8 mouse cellular contexts compared by ENCODE assay signal in the genomic region with DNA sequence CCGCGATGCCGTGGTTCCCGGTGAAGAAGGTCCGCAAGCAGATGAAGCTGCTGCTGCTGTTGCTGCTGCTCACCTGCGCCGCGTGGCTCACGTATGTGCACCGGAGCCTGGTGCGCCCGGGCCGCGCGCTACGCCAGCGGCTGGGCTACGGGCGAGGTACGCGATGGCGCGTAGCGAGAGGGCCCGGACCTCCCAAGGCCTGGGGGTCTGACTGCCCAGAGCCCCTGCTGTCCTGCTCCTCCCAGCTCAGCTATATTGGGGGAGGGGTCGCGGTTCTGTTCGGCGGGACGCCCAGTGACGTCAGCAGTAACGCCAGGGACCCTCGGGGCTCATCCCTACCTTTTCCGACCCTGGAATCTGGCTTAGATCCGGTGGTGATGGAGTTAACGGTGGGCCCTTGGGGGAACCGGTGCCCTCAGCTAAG. TPM values are rescaled to one million over a fixed set of nuclear protein-coding genes. Genes with fewer than 3 reads are reported as not detected.
DNase-seq lines count a peak whose midpoint lies in the region; ATAC-seq lines count a peak whose summit lies in the region.

No protein-coding gene starts in this region.

- peak; percentile 64 for ATAC-seq in forebrain, embryonic 15.5 days (replicated peaks)

- WGBS in forebrain, embryonic 15.5 days: under 1% methylated on average over 37 of the region's 37 CpGs
- under 1% methylated on average over 37 of the region's 37 CpGs for WGBS in midbrain, embryonic 10.5 days

- H3K9ac ChIP-seq in forebrain, embryonic 15.5 days (replicated peaks): peak overlapping the region; percentile 100

- H3K27ac ChIP-seq in forebrain, embryonic 15.5 days (replicated peaks): peak overlapping the region; percentile 85
- peak overlapping the region; percentile 98 for H3K27ac ChIP-seq in midbrain, embryonic 10.5 days (replicated peaks)

- H3K4me2 ChIP-seq in forebrain, embryonic 15.5 days (replicated peaks): peak overlapping the region; percentile 86

- H3K9me3 ChIP-seq in forebrain, embryonic 15.5 days: no peaks in the 10 kb centered on the region
- no peaks in the 10 kb centered on the region for H3K9me3 ChIP-seq in midbrain, embryonic 10.5 days (replicated peaks)

- peak overlapping the region; percentile 98 for H3K4me3 ChIP-seq in forebrain, embryonic 15.5 days
- peak overlapping the region; percentile 91 for H3K4me3 ChIP-seq in midbrain, embryonic 10.5 days

- peak; percentile 25 to 53 for DNase-seq in kidney, postnatal 4 days
- no peak for DNase-seq in kidney, postnatal 14 days
- DNase-seq in cerebellum, adult 11-12 months: peak; percentile 71
- peak; percentile 65 for DNase-seq in midbrain, embryonic 10.5 days (ENCODE audit: low spot score)
- DNase-seq in adipocyte (ENCODE audit: low spot score): no peak
- DNase-seq in thymus, postnatal 25 days: no peak
- no peak for DNase-seq in ovary, postnatal 10 days (ENCODE audit: low spot score)

- no peaks in the 10 kb centered on the region for H3K27me3 ChIP-seq in forebrain, embryonic 15.5 days
- H3K27me3 ChIP-seq in midbrain, embryonic 10.5 days (ENCODE audit: low read depth, poor library complexity, severe bottlenecking): peaks cover 14% of the 10 kb centered on the region; the same call in 1 of the 2 replicates

- H3K4me1 ChIP-seq in forebrain, embryonic 15.5 days: peaks cover 28% of the 10 kb centered on the region
- H3K4me1 ChIP-seq in midbrain, embryonic 10.5 days: peaks cover 38% of the 10 kb centered on the region

- H3K36me3 ChIP-seq in forebrain, embryonic 15.5 days: peaks cover 26% of the 10 kb centered on the region
- peaks cover 58% of the 10 kb centered on the region for H3K36me3 ChIP-seq in midbrain, embryonic 10.5 days

RNA-seq across cellular contexts. Expression of a gene that starts 0.4 kb away (rescaled TPM):
- polyA plus RNA-seq in forebrain, embryonic 15.5 days (2015; fragmentation: Nextera tagmentation; extraction: Ambion mirVana): 47.3 and 50.0 TPM in 2 replicates
- polyA plus RNA-seq in midbrain, embryonic 10.5 days (2016; fragmentation: Nextera tagmentation; extraction: Ambion mirVana): 26.8 and 29.4 TPM in 2 replicates

RNA-seq across cellular contexts. Expression of a gene that starts 16.7 kb away (rescaled TPM):
- not detected in 2 replicates for polyA plus RNA-seq in forebrain, embryonic 15.5 days (2015; fragmentation: Nextera tagmentation; extraction: Ambion mirVana)
- 1.8 and 2.0 TPM in 2 replicates for polyA plus RNA-seq in midbrain, embryonic 10.5 days (2016; fragmentation: Nextera tagmentation; extraction: Ambion mirVana)

RNA-seq across cellular contexts. Expression of a gene that starts 32.4 kb away (rescaled TPM):
- not detected in 2 replicates for polyA plus RNA-seq in forebrain, embryonic 15.5 days (2015; fragmentation: Nextera tagmentation; extraction: Ambion mirVana)
- not detected in 2 replicates for polyA plus RNA-seq in midbrain, embryonic 10.5 days (2016; fragmentation: Nextera tagmentation; extraction: Ambion mirVana)

RNA-seq across cellular contexts. Expression of a gene that starts 39.1 kb away (rescaled TPM):
- 1.8 and 2.0 TPM in 2 replicates for polyA plus RNA-seq in forebrain, embryonic 15.5 days (2015; fragmentation: Nextera tagmentation; extraction: Ambion mirVana)
- polyA plus RNA-seq in midbrain, embryonic 10.5 days (2016; fragmentation: Nextera tagmentation; extraction: Ambion mirVana): 2.3 and 2.5 TPM in 2 replicates

RNA-seq across cellular contexts. Expression of a gene that starts 43.6 kb away (rescaled TPM):
- not detected in 2 replicates for polyA plus RNA-seq in forebrain, embryonic 15.5 days (2015; fragmentation: Nextera tagmentation; extraction: Ambion mirVana)
- polyA plus RNA-seq in midbrain, embryonic 10.5 days (2016; fragmentation: Nextera tagmentation; extraction: Ambion mirVana): 0.21 TPM in 1 of 2 replicates, not detected in the other

Comparison
In these comparisons a context has a peak if more than half of its experiments do, and no peak if none do; other contexts are left out.
1. DNase-seq: peak in kidney, postnatal 4 days (2 of 2), cerebellum, adult 11-12 months (single experiment) and midbrain, embryonic 10.5 days (single experiment); none in kidney, postnatal 14 days (single experiment), adipocyte (single experiment), thymus, postnatal 25 days (single experiment) and ovary, postnatal 10 days (single experiment).